Mouse (Mus musculus) embryo, embryonic 10.5 days (tissue): ENCODE measurements at regions not wholly inside any gene's neighbourhood (a gene's known extent, or its start where the extent isn't known, plus 50 kb on each side); places are given as distances from the start of the nearest gene placed in this dataset.

Source experiments
- DNase-seq: peaks from one replicate; pipeline ENCODE4 v3.0.0-alpha.2; 2015; ENCODE audit warnings: low spot score

- no peak for DNase-seq
Measured at GRCm38 (mm10) chr5:119486196-119486595, 184.3 kb upstream of the Tbx3 start.

DNA sequence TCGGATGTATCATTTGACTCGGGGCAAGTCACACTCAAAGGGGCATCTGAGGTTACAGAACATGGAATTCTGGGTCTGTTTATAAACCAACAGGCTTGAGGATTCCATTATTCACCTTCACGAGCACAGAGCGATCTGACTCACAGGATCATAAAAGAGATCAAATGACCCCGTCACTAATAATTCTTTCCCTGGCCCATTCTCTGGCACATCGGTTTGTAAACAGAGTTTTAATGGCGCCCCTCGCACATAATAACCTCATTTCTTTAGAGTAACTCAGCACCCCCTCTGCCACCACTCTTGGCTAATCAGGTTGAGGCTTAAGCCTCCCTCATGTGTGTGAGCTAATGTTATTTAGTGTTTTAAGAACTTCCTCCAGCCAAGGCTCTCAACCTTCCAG lies 183.3 kb upstream of the Tbx3 start:
- DNase-seq = no peak

GRCm38 (mm10) chr5:119497501-119497900 lies 173.0 kb upstream of the Tbx3 start:
- no peak for DNase-seq

- no peak for DNase-seq
Measured at GRCm38 (mm10) chr5:119498431-119498830, 172.0 kb upstream of the Tbx3 start.

DNA sequence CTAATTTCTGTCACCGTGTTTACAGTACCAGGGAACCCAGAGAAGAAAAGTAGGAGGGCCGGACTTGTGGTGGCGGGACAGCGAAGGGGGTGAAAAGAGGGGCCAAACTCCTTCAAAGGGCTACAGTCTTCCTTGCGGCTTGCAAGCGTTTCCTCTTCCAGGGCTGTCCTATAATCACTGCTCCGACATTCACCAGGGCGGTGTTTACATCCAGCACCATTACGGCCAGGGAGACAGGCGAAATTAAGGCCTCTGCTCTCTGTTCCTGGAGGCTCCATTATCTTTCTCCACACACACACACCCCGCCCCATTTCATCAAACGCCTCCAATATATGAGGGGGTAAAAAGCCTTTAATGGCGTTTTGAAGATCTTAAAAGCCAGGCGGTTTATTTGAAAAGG lies 162.8 kb upstream of the Tbx3 start:
- peak; percentile 15 for DNase-seq

DNA sequence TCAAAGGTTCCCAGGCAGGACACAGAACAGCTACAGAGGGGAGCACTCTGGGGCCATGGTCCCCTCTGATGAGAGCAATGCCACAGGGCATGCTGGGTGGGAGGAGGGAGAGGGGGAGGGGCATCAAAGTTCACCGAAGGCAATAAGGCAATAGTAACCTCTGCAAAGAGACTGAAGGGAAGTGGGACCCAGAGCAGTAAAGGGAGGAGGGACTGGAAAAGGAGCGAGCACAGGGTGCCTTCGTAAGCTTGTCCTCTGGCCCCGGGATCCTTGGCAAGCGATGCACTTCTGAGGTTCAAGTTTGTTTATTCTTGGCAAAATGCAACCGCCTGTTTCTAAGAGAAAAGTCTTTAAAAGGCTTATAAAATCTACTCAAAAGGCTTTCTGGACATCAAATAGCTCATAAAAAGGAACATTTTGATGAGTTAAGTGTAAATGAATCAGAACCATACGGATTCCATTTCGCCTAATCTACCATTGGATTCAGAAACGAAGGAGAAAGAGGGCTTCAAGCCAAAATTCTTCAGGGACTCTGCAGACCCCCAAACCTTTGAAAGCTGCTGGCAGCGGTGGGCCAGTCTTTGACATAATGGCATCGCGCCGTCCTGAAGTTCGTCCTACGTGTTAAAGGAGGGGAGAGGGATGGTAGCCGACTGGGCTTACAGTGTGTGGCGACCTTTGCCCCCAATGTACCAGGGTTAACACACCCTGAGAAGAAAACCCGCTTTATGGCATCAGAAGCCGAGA lies 151.8 kb upstream of the Tbx3 start:
- DNase-seq = no peak

DNA sequence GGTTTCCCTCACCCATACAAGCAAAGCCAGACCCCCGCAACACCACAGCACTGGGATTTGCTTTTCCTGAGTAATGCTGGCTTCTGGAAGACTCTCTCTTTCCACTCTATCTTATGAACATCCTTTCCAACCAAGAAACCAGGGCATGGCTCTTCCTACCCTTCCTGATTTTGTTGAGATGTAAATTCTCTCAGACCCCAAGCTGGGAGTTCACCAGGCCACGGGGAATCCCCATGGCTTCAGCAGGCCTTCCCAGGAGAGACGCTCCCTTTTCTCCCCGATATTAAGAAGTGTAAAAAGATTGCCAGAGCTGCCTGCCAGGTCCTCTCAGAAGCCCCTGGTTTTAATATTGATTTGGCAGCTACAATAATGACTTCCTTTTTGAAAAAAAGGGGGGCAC lies 146.3 kb upstream of the Tbx3 start:
- DNase-seq = no peak

GRCm38 (mm10) chr5:119525960-119526359 lies 144.5 kb upstream of the Tbx3 start:
- no peak for DNase-seq

- DNase-seq = peak; percentile 64
Measured at GRCm38 (mm10) chr5:119530009-119530408, 140.5 kb upstream of the Tbx3 start.

- no peak for DNase-seq
Measured at GRCm38 (mm10) chr5:119534946-119535345, 135.5 kb upstream of the Tbx3 start.

- DNase-seq = no peak
Measured at GRCm38 (mm10) chr5:119542836-119543235, 127.6 kb upstream of the Tbx3 start.

- DNase-seq = no peak
Measured at GRCm38 (mm10) chr5:119543716-119544115, 126.8 kb upstream of the Tbx3 start.

- no peak for DNase-seq
Measured at GRCm38 (mm10) chr5:119544681-119545080, 125.8 kb upstream of the Tbx3 start.

- DNase-seq = no peak
Measured at GRCm38 (mm10) chr5:119547070-119547469, 123.4 kb upstream of the Tbx3 start.

DNA sequence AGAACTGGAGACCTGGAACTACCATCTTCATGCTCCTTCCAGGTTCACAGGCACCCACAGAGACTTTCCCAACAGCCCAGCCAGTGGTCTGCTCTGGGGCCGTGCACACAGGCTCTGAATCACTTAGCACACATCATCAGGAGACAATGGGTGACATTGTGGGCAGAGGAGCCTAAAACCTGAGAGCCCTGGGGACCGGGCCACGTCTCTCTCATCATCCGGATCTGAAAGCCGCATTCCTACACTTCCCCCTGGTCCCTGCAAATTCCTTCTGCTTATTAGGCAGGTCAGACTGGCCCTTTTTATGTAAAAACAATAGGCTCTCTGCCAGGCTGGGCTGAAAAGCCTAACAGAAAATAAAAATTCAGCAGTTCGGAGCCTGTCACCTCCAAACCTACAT lies 119.6 kb upstream of the Tbx3 start:
- DNase-seq = no peak

- DNase-seq = no peak
Measured at GRCm38 (mm10) chr5:119553469-119553868, 117.0 kb upstream of the Tbx3 start.

GRCm38 (mm10) chr5:119557071-119557470 lies 113.4 kb upstream of the Tbx3 start:
- no peak for DNase-seq

GRCm38 (mm10) chr5:119559696-119560095 lies 110.8 kb upstream of the Tbx3 start:
- DNase-seq = no peak

- DNase-seq = no peak
Measured at GRCm38 (mm10) chr5:119560392-119560791, 110.1 kb upstream of the Tbx3 start.

DNA sequence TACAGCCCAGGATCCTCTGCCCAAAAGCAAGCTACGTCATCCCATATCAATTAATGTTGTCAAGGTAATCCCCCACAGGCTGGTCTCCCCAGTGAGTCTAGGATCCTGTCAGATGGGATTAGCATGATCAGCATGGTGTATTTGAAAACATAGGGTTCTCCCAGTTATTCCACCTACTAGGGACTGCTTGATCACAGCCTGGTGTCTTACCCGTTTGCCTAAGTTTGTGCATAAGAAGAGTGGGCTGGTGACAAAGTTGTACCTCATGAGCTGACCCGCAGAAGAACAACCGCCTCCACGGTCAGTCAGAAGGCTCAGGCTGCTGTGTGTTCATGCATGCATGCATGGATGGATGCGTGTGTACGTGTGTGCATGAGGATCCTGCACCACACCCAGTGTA lies 108.9 kb upstream of the Tbx3 start:
- DNase-seq = no peak

GRCm38 (mm10) chr5:119563510-119564351 lies 106.7 kb upstream of the Tbx3 start:
- DNase-seq = peak; percentile 78

DNA sequence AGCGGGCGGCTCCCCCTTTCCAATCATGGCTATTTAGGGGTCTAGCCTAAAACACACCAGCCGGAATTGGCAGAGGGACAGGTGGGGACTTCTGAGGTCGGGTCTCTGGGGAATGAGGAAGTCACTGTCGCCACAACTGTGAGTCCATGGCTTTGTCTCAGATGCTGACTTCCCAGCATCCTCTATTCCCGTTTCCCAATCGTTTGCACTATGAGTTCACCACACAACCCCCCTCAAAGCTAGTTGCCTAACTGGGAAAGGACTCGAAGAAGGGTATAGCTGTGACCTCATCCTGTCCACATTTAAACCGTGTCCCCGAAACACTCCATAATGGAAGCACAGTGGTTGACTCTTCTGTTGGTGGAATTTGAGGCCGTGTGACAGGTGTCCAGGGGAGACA lies 102.8 kb upstream of the Tbx3 start:
- DNase-seq = no peak

DNA sequence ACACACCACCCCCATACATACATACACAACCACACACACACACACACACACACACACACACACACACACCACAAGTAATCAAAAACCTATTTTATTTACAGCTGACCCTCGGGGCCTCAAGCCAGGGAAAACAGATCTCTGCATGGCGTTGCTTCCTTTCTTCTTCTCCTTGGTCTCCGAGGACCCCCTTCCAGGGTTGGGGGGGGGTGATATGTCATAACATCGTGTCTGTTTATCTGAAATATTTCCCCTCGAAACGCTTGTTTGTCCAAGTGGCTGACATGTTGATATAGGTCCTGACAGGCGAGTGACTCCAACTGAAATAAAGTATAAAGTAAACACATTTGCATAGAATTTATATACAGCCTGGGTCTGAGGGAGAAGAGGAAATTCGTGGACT lies 100.4 kb upstream of the Tbx3 start:
- no peak for DNase-seq
